Mouse (Mus musculus): ENCODE measurements around the gene Ndufa10.

GRCm38 (mm10) chr1:92453751-92454445 lies 19.8 kb downstream of the Ndufa10 start:
- TF ChIP-seq CTCF (conservative IDR thresholded peaks at IDR 0.05; ENCODE audit: low read length) (peak; percentile 54), POU5F1 (IDR thresholded peaks at IDR 0.05; ENCODE audit: borderline replicate concordance, low read length) (no peak), NANOG (IDR thresholded peaks at IDR 0.05; ENCODE audit: borderline replicate concordance, low read length) (no peak)
